Mouse (Mus musculus) left cerebral cortex, postnatal 14 days (tissue): ENCODE measurements at regions not wholly inside any gene's neighbourhood (a gene's known extent, or its start where the extent isn't known, plus 50 kb on each side); places are given as distances from the start of the nearest gene placed in this dataset.
A peak's percentile ranks its signal among the peaks of the same experiment; 100 is the strongest.

Experiments
- DNase-seq, 2 experiments: peaks; one replicate each; pipeline ENCODE4 v3.0.0; 2021 to 2022; ENCODE audit warnings: low spot score in 2 of 2, mixed read lengths in 1 of 2
- intact Hi-C: fragments of 180-260 bp; cut with DNase I; formaldehyde crosslinking; loops from one replicate; pipeline ENCODE4 v1.15.1; 2025

- DNase-seq, result no peak
- intact Hi-C loops, result no loop called here
These were observed 264.7 kb upstream of the Pard3b start for GRCm38 (mm10) chr1:61373661-61374491.

- DNase-seq, result no peak
- intact Hi-C loops, result loop anchor here (2.0 to 5.0 kb wide), 5 partner anchors 79 to 1321 kb away; no protein-coding TSS in a partner anchor
These were observed 262.2 kb upstream of the Pard3b start for GRCm38 (mm10) chr1:61376417-61376816.

GRCm38 (mm10) chr1:61377070-61377469 is 261.6 kb upstream of the Pard3b start:
- intact Hi-C loops, result loop anchor here (2.0 to 5.0 kb wide), 5 partner anchors 80 to 1320 kb away; no protein-coding TSS in a partner anchor
- DNase-seq, result peak; percentile 62 to 78

GRCm38 (mm10) chr1:61378240-61378639 is 260.4 kb upstream of the Pard3b start:
- intact Hi-C loops, result loop anchor here (5.0 kb wide), 4 partner anchors 81 to 1319 kb away; no protein-coding TSS in a partner anchor
- DNase-seq, result no peak

GRCm38 (mm10) chr1:61379771-61380517 is 258.7 kb upstream of the Pard3b start:
- no peak for DNase-seq
- intact Hi-C loops, result loop anchor here (5.0 kb wide), 4 partner anchors 83 to 1317 kb away; no protein-coding TSS in a partner anchor

- DNase-seq, result no peak
- intact Hi-C loops, result no loop called here
These were observed 251.0 kb upstream of the Pard3b start for GRCm38 (mm10) chr1:61387587-61387986.

- intact Hi-C loops, result no loop called here
These were observed 240.8 kb upstream of the Pard3b start for GRCm38 (mm10) chr1:61397796-61398195.

GRCm38 (mm10) chr1:61402339-61402738 is 236.3 kb upstream of the Pard3b start:
- no peak for DNase-seq
- intact Hi-C loops, result no loop called here

More at GRCm38 (mm10) chr1:61397796-61398195, 240.8 kb upstream of the Pard3b start:
- DNase-seq, result no peak

- no peak for DNase-seq
- intact Hi-C loops, result no loop called here
These were observed 231.4 kb upstream of the Pard3b start for GRCm38 (mm10) chr1:61407201-61407600.

- intact Hi-C loops, result no loop called here
- no peak for DNase-seq
These were observed 223.9 kb upstream of the Pard3b start for GRCm38 (mm10) chr1:61414772-61415171.

- no peak for DNase-seq
These were observed 223.0 kb upstream of the Pard3b start for GRCm38 (mm10) chr1:61415426-61416195.

GRCm38 (mm10) chr1:61418396-61418795 is 220.2 kb upstream of the Pard3b start:
- intact Hi-C loops, result no loop called here
- DNase-seq, result no peak

More at GRCm38 (mm10) chr1:61415426-61416195, 223.0 kb upstream of the Pard3b start:
- intact Hi-C loops, result no loop called here

- no peak for DNase-seq
- intact Hi-C loops, result no loop called here
These were observed 218.8 kb upstream of the Pard3b start for GRCm38 (mm10) chr1:61419839-61420238.

- DNase-seq, result no peak
- intact Hi-C loops, result no loop called here
These were observed 215.4 kb upstream of the Pard3b start for GRCm38 (mm10) chr1:61423253-61423652.

- intact Hi-C loops, result no loop called here
- no peak for DNase-seq
These were observed 209.7 kb upstream of the Pard3b start for GRCm38 (mm10) chr1:61428706-61429501.

- intact Hi-C loops, result no loop called here
- no peak for DNase-seq
These were observed 201.0 kb upstream of the Pard3b start for GRCm38 (mm10) chr1:61437603-61438002.

- no peak for DNase-seq
- intact Hi-C loops, result no loop called here
These were observed 177.2 kb upstream of the Pard3b start for GRCm38 (mm10) chr1:61461435-61461834.

GRCm38 (mm10) chr1:61470617-61471214 is 167.9 kb upstream of the Pard3b start:
- DNase-seq, result peak; percentile 9 to 55

More at GRCm38 (mm10) chr1:61470617-61471214, 167.9 kb upstream of the Pard3b start:
- intact Hi-C loops, result no loop called here
